Mouse (Mus musculus) intestine, postnatal 0 days (tissue): ENCODE measurements around the gene Ppp4r1. TPM values are rescaled to one million over a fixed set of nuclear protein-coding genes. Genes with fewer than 3 reads are reported as not detected.
A peak's percentile ranks its signal among the peaks of the same experiment; 100 is the strongest.

Experiments used
- ATAC-seq: fragments of 200-750 bp; cut with Nextera tagmentation; 2 replicates; pipeline ENCODE4 v1.8.0; 2017; ENCODE audit warnings: mild to moderate bottlenecking, moderate TSS enrichment, moderate library complexity
- H3K27ac ChIP-seq: fragments of 300-500 bp; sonication (generic); 2 replicates; pipeline ENCODE4 v1.5.1; 2014; ENCODE audit warnings: mild to moderate bottlenecking, low read depth, low read length, moderate library complexity
- H3K27me3 ChIP-seq: fragments of 300-500 bp; sonication (generic); replicated peaks from 2 replicates; pipeline ENCODE4 v1.6.1; 2014; ENCODE audit warnings: low read length, mixed read lengths; ENCODE audit not compliant: control insufficient read depth, insufficient read depth
- H3K36me3 ChIP-seq: fragments of 300-500 bp; sonication (generic); 2 replicates; pipeline ENCODE4 v1.6.1; 2014; ENCODE audit warnings: mild to moderate bottlenecking, moderate library complexity; ENCODE audit not compliant: control insufficient read depth, insufficient read depth
- H3K4me1 ChIP-seq: fragments of 300-500 bp; sonication (generic); replicated peaks from 2 replicates; pipeline ENCODE4 v1.6.1; 2014; ENCODE audit warnings: antibody characterized with exemption, low read length, mixed read lengths; ENCODE audit not compliant: control insufficient read depth, insufficient read depth
- H3K4me2 ChIP-seq: fragments of 300-500 bp; sonication (generic); replicated peaks from 2 replicates; pipeline ENCODE4 v1.6.1; 2014; ENCODE audit warnings: low read depth, mild to moderate bottlenecking, moderate library complexity
- H3K4me3 ChIP-seq: fragments of 300-500 bp; sonication (generic); 2 replicates; pipeline ENCODE4 v1.5.1; 2014; ENCODE audit warnings: low read depth, low read length
- H3K9ac ChIP-seq: fragments of 300-500 bp; sonication (generic); 2 replicates; pipeline ENCODE4 v1.6.1; 2014; ENCODE audit warnings: mild to moderate bottlenecking, low read depth, low read length
- H3K9me3 ChIP-seq: fragments of 300-500 bp; sonication (generic); 2 replicates; pipeline ENCODE4 v1.6.1; 2016; ENCODE audit warnings: mixed run types; ENCODE audit not compliant: control insufficient read depth
- CTCF ChIP-seq: sonication (generic); IDR thresholded peaks from 2 replicates; pipeline ENCODE4 v1.5.1; 2016; ENCODE audit warnings: low read depth, mild to moderate bottlenecking, control low read depth, antibody characterized with exemption, moderate library complexity
- WGBS: fragments of 180-500 bp; shearing (Covaris S2); extraction: QIAGEN DNeasy Blood & Tissue Kit; methylation state at CpG from one replicate; pipeline ENCODE4 v1.1.7; 2014; 5-methylcytosine and 5-hydroxymethylcytosine counted together
- polyA plus RNA-seq: library from polyadenylated mRNA; unstranded; fragments of >200 nt; fragmentation: Nextera tagmentation; extraction: Ambion mirVana; gene quantifications from 2 replicates; pipeline ENCODE4 v1.2.1, GENCODE M21; 2015

The Ppp4r1 gene
- polyA plus RNA-seq, 1 experiment from 2014 or later: 28.7 TPM

- Histone ChIP-seq H3K9ac (no peak overlapping the region), H3K9me3 (no peaks in the 10 kb centered on the region), H3K27ac (peak overlapping the region; percentile 74), H3K27me3 (no peaks in the 10 kb centered on the region), H3K4me2 (no peak overlapping the region), H3K4me1 (no peaks in the 10 kb centered on the region; the same call in 1 of the 2 replicates), H3K4me3 (no peak overlapping the region), H3K36me3 (no peaks in the 10 kb centered on the region)
- TF ChIP-seq CTCF: no peak
- ATAC-seq: peak; percentile 22; the same call in 1 of the 2 replicates
- WGBS: 61% methylated on average over 4 of the region's 4 CpGs
Measured at GRCm38 (mm10) chr17:65777461-65777860, 4.9 kb upstream of the Ppp4r1 start.

- H3K9ac ChIP-seq: no peak overlapping the region
- H3K4me2 ChIP-seq: no peak overlapping the region
- H3K27ac ChIP-seq: no peak overlapping the region
- H3K4me3 ChIP-seq: no peak overlapping the region
- no peaks in the 10 kb centered on the region for H3K9me3 ChIP-seq
- peaks cover 4% of the 10 kb centered on the region; the same call in 1 of the 2 replicates for H3K4me1 ChIP-seq
- no peak for TF ChIP-seq CTCF
- H3K27me3 ChIP-seq: no peaks in the 10 kb centered on the region
- H3K36me3 ChIP-seq: no peaks in the 10 kb centered on the region; the same call in 1 of the 2 replicates
- WGBS: 88% methylated on average over 2 of the region's 2 CpGs
- no peak for ATAC-seq
Measured at GRCm38 (mm10) chr17:65780970-65781369, 1.4 kb upstream of the Ppp4r1 start.

- peak; percentile 29 for ATAC-seq
- Histone ChIP-seq H3K4me1 (peaks cover 4% of the 10 kb centered on the region; the same call in 1 of the 2 replicates), H3K9ac (peak overlapping the region; percentile 99), H3K4me3 (peak overlapping the region; percentile 90), H3K36me3 (no peaks in the 10 kb centered on the region; the same call in 1 of the 2 replicates), H3K27ac (peak overlapping the region; percentile 99), H3K4me2 (peak overlapping the region; percentile 79), H3K27me3 (no peaks in the 10 kb centered on the region), H3K9me3 (no peaks in the 10 kb centered on the region)
- under 1% methylated on average over 86 of the region's 135 CpGs for WGBS
- TF ChIP-seq CTCF: no peak
Measured at GRCm38 (mm10) chr17:65783182-65784161, 1.1 kb downstream of the Ppp4r1 start.

- peak overlapping the region; percentile 79 for H3K4me2 ChIP-seq
- no peaks in the 10 kb centered on the region for H3K9me3 ChIP-seq
- no peaks in the 10 kb centered on the region for H3K27me3 ChIP-seq
- H3K27ac ChIP-seq: peak overlapping the region; percentile 99
- no peak for TF ChIP-seq CTCF
- H3K4me1 ChIP-seq: peaks cover 4% of the 10 kb centered on the region; the same call in 1 of the 2 replicates
- WGBS: 52% methylated on average over 8 of the region's 8 CpGs
- peak; percentile 9; the same call in 1 of the 2 replicates for ATAC-seq
- peak overlapping the region; percentile 90 for H3K4me3 ChIP-seq
- H3K9ac ChIP-seq: no peak overlapping the region
- no peaks in the 10 kb centered on the region; the same call in 1 of the 2 replicates for H3K36me3 ChIP-seq
Measured at GRCm38 (mm10) chr17:65784610-65785140, 2.3 kb downstream of the Ppp4r1 start.

GRCm38 (mm10) chr17:65785707-65786106, 3.3 kb downstream of the Ppp4r1 start:
- Histone ChIP-seq H3K4me2 (no peak overlapping the region), H3K27ac (no peak overlapping the region), H3K9ac (no peak overlapping the region), H3K9me3 (no peaks in the 10 kb centered on the region), H3K27me3 (no peaks in the 10 kb centered on the region), H3K36me3 (no peaks in the 10 kb centered on the region; the same call in 1 of the 2 replicates), H3K4me1 (peaks cover 4% of the 10 kb centered on the region; the same call in 1 of the 2 replicates), H3K4me3 (no peak overlapping the region)
- TF ChIP-seq CTCF: no peak
- no peak for ATAC-seq

GRCm38 (mm10) chr17:65786225-65786624, 3.9 kb downstream of the Ppp4r1 start:
- Histone ChIP-seq H3K36me3 (no peaks in the 10 kb centered on the region; the same call in 1 of the 2 replicates), H3K4me2 (no peak overlapping the region), H3K9ac (no peak overlapping the region), H3K4me3 (no peak overlapping the region), H3K4me1 (peaks cover 4% of the 10 kb centered on the region; the same call in 1 of the 2 replicates), H3K9me3 (no peaks in the 10 kb centered on the region), H3K27ac (no peak overlapping the region), H3K27me3 (no peaks in the 10 kb centered on the region)
- TF ChIP-seq CTCF: peak; percentile 67
- WGBS: 66% methylated on average over 7 of the region's 7 CpGs
- no peak for ATAC-seq
